Mouse (Mus musculus) telencephalon, adult 2 months (tissue): ENCODE results near the gene Carmil1.
"Not testable (repeated sequence)": the region's sequence is repeated elsewhere in the genome, so short reads cannot be mapped to it uniquely, and the experiment has no call there.

Experiments used
- DNase-seq: peaks from one replicate; pipeline ENCODE4 v3.0.0-alpha.2; 2011; ENCODE audit warnings: low read depth, low spot score

Carmil1 gene

DNA sequence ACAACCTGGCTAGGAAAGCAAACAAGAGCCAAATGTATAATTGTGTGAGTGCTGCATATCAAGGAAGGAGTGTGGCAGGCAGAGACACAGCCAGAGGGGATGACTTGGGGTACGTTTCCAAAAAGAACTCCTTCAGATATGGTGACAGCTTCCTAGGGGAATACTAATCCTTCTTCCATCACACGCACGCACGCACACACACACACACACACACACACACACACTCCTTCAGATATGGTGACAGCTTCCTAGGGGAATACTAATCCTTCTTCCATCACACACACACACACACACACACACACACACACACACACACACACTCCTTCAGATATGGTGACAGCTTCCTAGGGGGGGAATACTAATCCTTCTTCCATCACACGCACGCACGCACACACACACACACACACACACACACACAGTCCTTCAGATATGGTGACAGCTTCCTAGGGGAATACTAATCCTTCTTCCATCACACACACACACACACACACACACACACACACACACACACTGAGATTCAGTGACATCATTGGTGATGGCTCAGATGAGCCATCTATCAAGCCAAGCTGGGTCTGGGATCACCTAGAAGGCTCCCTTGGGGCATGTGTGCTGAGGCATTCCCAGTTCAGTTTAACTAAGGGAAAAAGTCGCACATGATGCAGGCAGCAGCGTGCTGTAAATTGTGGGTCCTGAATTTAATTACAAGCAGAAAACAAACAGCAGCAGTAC is 175.8 kb downstream of the Carmil1 start:
- DNase-seq: not testable (repeated sequence)

DNA sequence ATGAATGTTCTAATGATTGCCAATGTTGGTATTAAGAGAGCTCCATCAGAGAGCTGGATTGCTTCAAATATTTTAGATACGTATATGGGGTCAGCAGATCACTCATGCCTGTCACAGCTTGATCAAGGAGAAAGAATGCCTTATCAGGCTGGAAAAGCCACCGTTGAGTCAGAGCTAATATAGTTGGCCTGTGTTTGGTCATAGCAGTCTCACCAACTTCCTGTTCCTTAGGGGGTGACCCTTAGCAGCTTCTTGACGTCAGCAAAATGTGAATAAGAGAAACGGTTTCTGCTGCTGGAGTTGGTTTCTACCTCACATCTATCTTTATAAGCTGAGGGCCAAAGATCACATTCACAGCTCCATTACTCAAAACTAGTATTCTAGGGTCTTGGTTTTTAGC is 176.6 kb downstream of the Carmil1 start:
- DNase-seq: no peak

DNA sequence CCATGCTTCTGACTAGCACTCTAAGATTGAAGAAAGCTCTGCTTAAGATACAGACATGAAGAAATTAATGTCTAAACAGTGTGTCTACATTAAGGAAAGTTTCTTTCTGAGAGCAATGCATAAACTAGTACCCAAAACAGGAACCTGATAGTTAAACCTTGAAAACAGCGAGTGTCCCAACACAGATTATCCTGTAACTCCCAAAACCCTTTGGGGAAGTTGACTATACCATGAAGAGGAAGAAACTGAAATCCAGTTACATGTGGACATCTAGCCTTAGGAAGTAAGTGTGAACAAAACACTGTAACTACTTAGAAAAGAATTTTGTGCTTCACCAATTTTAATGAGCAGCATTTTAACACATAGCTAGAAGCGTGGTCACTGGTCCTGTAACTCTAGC is 177.4 kb downstream of the Carmil1 start:
- no peak for DNase-seq

DNA sequence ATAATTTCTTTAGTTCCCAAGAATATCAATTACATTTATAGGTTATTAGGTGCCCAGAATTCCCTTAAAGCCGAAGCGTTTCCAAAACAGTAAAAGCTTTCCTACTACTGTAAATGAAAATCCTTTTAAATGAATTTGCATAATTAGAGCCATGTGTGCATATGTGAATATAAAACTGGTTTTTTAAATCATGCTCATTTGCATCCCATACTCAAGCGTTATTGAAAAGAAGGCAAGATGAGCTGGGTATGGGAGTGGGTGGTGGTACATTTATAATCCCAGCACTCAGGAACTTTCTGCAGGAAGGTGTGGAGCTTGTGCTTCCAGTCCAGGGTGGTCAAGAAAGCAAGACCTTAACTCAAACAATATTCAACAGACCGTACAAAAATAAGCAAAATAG is 178.3 kb downstream of the Carmil1 start:
- DNase-seq: no peak

DNA sequence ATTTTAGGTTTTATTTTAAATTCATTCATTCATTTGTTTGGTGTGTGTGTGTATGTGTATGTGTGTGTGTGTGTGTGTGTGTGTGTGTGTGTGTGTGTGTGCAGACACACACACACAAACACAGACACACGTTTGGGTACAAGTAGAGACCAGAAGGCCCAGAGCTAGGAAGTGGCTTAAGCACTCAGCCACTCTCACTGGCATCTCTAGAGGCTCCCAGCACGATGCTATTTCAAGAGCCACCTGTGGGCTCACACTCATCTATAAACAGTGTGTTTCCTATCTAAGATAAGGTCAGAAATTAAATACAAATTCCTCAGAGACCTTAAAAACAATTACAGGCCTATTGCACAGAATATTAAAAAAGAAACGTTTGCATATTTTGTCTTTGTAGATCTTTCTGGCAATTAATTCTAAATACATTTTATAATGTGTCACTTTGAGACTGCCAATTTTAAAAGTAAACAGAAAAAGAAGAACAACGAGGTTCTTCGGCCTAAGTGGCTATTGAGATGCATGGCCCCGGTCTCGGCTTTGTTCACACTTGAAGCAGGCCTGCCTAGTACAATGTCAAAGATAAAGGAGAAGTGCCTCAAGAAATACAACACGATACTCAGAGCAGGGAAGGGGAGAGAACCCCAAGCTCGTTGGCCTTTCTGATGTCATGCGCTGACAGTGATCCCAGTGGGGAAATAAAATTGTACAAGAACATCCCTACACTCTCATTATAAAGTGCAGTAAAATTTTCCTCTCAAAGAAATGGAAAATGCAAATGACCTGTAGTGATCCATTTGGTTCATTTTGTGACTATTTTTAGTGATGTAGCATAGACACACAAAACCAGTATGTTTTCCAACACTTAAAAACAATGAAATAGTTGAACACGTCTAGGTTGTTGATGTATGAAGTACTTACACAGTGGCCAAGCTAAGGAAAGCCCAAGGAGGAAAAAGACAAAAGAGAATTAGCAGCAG is 179.2 kb downstream of the Carmil1 start:
- no peak for DNase-seq

DNA sequence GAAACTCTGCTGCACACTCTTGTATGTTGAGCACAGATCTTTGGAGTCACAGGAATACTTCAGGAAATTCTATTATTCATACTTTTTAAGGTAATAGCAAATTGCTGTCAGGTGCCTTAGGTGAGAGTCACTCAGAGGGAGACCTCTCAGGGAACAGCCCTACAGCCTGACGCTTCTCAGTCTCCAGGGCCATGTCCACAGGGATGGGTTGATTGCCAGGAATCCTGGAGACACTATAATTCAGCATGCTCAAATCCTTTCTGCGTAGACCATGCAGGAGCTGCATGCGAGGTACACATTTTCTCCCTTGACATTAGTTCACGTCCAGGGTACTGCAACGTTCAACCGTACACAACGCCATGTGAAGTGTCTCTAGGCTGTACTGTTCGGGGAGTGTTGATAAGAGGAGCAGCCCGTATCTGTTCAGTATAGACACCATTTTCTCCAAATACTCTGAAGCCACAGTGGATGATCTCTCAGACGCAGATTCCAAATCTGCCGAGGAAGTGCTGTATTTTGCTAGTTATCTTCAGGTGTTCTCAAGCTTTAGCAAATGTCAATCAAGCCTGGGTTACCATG is 180.0 kb downstream of the Carmil1 start:
- DNase-seq: no peak

DNA sequence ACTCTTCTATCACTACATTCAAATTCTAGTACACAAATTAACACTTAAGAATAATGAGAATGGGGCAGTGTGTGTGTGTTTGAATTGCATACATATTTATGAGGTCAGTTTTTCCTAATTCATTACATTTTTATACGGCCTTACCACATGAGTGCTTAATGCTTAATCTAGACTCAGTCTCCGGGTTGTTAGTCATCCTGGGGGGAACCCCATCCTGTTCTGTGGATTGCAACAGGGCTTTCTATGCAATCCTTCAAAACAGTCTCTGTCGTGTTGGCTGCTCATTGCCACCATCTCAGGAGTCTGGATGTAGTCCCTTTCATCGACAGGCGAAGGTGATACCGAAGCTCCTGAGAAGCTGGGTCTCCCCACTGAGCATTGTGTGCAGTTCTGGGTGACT is 184.0 kb downstream of the Carmil1 start:
- no peak for DNase-seq

DNA sequence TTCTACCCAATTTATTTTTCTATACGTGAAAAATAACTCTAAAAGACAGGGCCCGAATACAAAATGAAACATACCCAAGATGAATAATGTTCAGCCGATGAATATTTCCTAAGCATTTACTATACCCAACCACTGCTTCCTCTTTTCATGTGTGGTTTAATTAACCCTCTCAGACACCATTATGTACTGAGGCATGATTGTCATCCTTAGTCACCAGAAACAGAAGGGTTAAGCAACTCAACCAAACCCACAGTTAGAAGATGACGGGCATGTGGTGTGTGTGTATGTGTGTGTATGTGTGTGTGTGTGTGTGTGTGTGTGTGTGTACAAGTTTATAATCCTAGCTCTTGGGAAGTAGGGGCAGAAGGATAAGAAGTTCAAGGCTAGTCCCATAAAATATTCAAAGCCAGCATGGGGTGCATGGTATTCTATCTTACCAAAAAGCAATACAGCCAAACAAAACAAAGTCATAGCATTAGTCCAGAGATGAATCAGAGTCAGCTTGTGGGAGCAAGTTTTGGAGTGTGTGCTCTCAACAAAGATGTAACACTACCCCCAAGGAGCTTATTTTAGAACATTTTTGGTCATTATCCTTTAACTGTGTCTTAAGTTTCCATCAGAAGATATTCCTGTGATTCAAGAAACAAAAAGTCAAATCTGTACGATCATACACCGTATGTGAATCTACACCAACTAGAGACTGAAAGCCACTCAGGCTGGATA is 185.6 kb downstream of the Carmil1 start:
- DNase-seq: no peak

DNA sequence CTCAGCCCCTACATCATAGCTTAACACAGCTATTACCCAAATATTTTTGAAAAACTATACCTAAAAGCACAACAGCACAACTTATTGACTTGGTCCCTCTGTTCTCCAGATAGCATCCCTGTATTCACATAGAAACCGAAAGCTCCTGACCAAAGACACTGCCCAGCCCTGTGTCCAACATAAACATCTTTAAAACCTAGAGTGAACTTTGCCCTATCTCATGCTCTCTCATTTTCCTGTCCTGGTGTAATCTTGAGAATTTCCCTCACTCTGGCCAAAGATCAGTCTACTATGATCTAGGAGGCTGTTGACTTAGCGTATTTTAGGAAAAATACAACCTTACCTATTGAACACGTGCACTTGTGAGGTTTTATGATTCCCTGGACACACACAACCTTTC is 187.5 kb downstream of the Carmil1 start:
- no peak for DNase-seq

DNA sequence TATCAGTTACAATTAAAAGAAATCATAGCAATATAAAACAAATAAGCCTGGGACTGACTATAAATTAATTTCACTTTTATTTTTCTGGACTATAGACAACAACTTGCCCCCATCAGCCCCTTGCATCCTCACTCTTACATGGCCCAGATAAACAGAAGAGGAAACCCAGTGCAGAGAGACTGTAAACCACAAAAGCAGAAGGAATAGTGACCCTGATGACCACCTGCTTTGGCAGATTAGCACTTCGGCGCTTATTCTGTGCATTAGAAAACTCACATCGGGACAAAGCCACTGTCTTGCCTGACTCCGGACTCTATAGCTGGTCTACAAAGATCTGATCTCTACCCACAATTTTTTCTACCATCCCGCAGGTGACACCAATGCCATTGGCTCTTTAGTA is 188.5 kb downstream of the Carmil1 start:
- no peak for DNase-seq

DNA sequence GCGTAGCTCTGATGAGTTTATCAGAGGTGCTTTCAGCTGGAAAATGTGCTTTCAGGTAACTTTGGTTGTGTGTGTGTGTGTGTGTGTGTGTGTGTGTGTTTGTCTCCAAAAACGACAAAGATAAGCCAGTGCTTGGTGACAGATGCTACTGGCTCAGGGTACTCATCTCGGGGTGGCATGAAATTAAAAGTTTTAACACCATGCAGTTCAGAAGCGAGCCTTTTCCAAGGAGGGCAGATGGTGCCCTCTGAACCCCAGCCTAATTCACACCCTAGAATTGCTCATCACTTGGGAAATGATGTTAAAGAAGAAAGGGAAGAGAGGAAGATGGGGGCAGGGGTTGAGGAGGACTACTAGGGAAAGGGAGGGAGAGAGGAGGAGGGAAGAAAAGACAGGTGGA is 198.4 kb downstream of the Carmil1 start:
- no peak for DNase-seq

DNA sequence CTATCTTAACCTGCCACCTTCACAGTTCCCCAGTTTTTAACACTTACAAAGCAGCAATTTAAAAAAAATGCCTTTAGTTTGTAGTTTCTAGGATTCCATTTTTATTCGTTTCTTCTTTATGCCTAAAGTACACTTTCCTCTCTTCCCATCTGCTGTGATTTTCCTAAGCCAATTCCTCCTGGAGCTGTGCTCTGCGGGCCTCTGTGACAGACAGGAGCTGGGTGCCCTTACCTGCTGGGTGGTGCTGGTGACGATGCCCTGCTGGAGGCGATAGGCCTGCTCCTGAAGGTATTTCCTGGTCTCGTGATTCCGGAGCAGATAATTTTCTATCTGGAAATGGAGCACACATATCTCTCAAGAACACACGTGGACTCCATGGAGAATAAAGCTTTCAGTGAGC is 198.9 kb downstream of the Carmil1 start:
- DNase-seq: peak; percentile 44

DNA sequence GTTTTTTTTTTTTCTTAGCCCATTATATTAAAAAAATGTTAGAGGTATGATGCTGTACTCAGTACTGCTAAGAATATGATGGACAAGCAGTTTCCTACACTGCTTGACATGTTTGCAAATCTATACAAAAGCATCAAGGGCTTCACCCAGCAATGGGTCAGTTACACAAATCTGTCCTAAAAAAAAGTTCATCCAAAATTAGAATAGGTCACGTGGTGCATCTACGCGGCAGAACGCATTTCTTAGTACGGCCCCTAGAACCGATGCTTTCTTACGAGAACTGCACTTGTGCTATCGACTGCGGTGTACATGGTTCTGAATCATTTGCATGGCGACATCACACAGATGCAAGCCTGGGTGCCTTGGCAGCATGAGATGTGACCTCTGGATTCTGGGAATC is 208.0 kb downstream of the Carmil1 start:
- no peak for DNase-seq

DNA sequence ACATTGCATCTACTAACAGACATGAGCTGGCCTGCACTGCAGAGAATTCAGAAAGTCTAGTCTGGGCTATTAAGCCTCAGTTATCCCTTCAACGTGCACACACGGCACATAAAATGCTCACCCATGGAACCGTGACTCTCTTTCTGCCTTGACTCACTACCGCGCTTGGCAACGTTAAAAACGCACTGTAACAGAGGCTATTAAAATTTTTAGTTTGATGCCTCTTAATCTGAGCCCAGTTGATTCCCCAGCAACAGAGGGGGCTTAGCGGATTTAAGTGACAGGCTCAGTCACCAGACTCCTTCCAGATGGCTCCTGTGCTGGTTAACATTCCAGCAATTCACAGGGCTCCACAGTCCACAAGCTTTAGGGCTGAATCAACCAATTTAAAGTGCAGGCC is 213.0 kb downstream of the Carmil1 start:
- no peak for DNase-seq

DNA sequence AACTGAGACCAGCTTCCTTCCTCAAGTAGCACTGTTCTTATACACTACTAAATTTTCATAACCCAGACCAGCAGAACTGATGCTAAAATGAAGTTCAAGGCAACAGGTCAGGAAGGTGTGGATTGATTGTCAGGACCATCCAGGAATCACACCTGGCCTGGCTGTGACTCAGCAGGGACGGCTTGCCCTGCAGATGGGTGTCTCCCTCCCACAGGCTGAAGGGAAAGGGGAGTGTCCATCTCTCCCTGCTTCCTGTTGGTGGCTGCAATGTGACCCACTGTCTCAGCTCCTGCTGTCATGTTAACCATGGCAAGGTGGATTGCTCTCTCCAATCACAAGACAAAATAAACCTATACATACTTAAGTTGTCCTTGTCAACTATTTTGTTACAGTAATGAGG is 215.1 kb downstream of the Carmil1 start:
- no peak for DNase-seq

DNA sequence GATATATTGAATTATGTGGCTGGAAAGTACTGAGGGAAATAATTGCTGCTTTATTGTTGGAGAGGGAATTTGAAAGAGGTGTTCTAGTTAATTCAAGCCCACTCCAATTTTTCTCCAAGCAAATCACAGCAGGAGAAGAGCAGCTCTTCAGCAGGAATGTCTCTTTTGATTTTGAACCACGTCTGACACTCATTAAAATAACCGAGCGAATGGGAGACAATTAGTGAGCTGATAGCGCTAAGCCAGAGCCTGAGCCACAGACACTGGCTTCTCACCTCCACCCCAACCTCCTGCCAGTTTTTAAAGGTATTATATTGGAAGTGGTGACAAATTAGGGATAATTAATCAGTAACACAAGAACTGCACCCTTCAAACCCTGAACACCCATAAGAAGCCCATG is 217.8 kb downstream of the Carmil1 start:
- no peak for DNase-seq

DNA sequence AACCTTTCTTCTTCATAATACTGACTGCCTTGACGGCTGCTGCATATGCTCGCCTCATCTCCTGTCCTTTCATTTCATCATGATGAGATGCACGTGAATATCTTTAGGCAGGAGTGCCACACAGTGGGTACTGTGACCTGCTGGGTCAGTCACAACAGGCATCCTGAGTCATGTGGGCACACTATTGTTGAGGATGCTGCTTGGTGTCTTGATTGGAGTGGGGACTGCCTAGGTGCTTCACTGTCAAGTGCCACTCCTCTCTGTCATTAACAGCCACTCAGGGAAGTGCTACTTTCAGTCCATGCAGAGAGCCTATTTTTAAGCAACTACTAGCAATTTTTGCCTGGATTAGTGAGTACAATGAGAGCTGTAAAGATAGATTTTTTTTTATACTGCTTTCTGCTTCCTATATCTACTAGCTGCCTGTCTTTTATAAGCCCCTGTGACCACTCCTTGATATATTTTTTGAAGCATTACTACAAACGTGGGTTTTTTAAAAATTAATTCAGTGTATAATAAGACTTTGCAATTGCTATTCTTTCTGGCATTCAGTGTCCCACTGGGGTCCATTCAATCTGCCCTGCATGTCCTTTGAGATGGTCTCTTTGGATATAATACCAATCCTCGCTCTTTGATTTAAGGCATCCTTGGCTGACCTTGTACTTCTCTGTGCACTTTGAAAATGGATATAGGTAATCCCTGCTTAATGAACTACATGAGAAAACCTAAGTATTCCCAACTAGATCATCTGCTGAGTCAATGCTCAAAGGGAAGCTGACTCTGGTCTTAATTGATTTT is 225.3 kb downstream of the Carmil1 start:
- no peak for DNase-seq

DNA sequence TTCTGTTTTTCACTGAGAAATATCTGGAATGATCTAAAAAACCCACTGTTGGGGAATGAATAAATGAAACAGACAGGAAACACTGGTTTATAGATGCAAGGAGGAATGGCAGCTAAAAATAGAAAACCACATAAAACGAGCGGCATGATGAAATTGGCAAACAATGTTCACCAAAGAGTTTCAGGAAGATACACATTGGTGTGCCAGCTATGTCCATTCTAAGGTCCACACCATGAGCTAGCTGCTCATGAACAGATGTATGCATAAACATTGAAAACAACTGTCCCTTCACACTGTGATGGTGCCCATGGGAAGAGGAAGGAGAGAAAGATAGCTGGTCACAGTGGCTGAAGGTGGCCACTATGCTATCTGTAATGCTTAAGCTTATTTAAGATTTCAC is 229.1 kb downstream of the Carmil1 start:
- DNase-seq: no peak

DNA sequence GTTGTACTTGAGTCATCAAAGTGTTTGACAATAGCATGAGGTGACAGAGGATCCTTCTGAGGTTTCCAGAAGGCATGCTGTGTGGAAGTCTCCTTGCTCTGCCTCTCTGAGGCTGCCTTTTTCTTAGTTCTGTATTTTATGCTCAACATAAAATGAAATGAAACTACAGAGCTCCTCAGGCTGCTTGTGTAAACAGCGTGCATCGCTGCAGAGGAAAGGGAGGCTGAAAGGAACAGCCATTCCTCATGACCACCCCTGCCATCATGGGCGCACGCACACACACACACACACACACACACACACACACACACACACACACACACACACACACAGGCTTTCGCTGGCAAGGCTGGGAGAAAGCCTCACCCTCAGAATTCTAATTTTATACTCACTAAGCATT is 230.3 kb downstream of the Carmil1 start:
- DNase-seq: no peak

DNA sequence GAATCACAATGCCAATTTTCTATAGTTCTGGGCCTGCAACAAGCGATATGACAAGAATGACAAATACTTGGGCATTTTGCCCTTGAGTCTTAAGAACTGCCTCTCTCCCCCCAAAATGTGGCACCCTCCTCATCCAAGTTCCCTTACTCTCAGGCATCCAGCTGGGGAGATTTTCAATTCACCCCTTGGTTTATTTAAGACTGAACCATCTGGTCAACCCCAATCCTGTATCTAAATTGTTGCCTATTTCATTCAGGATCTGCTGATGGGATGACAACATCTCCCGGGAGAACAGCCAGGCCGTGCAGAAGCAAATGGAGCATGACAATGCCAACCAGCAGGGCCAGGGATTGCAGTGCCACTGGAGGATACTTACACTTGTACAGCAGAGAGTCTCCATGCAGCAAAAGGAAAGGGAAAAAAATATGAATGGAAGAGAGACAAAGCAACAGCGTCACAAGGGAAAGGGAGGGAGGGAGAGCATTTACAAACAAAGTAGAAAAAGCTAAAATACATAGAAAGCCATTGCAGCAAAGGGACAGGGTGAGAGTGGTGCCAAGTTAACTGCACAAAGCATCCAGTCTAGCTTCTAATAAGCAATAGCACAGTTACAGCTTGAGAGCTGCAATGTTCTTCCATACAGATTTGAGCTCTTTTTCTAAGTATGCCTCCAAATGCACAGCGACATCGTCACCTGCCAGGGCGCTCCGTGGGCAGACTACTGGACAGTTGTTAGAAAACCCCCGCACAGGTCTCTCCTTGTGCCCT is 231.1 kb downstream of the Carmil1 start:
- DNase-seq: peak; percentile 93
